Mouse (Mus musculus) thymus, adult 2 months (tissue): ENCODE measurements around the gene Cadm3. TPM values are rescaled to one million over a fixed set of nuclear protein-coding genes. Genes with fewer than 3 reads are reported as not detected.

Experiments
- DNase-seq: peaks from one replicate; pipeline ENCODE4 v3.0.0; 2021
- H3K27ac ChIP-seq: fragments of 200-500 bp; 2 replicates; pipeline ENCODE4 v1.5.1; 2012; ENCODE audit warnings: low read length, control low read depth; ENCODE audit not compliant: control insufficient read depth, insufficient read depth
- H3K27me3 ChIP-seq: fragments of 200-500 bp; 2 replicates; pipeline ENCODE4 v1.6.1; 2012; ENCODE audit warnings: mild to moderate bottlenecking, low read length, moderate library complexity, mixed read lengths; ENCODE audit not compliant: control insufficient read depth, insufficient read depth
- H3K36me3 ChIP-seq: fragments of 200-500 bp; 2 replicates; pipeline ENCODE4 v1.6.1; 2012; ENCODE audit warnings: mild to moderate bottlenecking, low read length, moderate library complexity; ENCODE audit not compliant: control insufficient read depth, insufficient read depth
- H3K4me1 ChIP-seq: fragments of 200-500 bp; replicated peaks from 2 replicates; pipeline ENCODE4 v1.6.1; 2012; ENCODE audit warnings: low read length; ENCODE audit not compliant: control insufficient read depth, insufficient read depth
- H3K4me3 ChIP-seq: fragments of 200-500 bp; 2 replicates; pipeline ENCODE4 v1.5.1; 2012; ENCODE audit warnings: mild to moderate bottlenecking, low read length, control low read depth, moderate library complexity; ENCODE audit not compliant: control insufficient read depth, insufficient read depth
- CTCF ChIP-seq: fragments of 200-500 bp; IDR thresholded peaks from 2 replicates; pipeline ENCODE4 v1.5.1; 2012; ENCODE audit warnings: mild to moderate bottlenecking, control low read depth, low read length, moderate library complexity, borderline replicate concordance; ENCODE audit not compliant: control insufficient read depth, poor library complexity, insufficient read depth; ENCODE audit errors: extremely low read depth
- POLR2A ChIP-seq: fragments of 200-500 bp; IDR thresholded peaks from 2 replicates; pipeline ENCODE4 v1.6.1; 2012; ENCODE audit warnings: mild to moderate bottlenecking, low read length, control low read depth, moderate library complexity; ENCODE audit not compliant: control insufficient read depth, poor library complexity, insufficient read depth; ENCODE audit errors: extremely low read depth
- WGBS: fragments of 180-500 bp; shearing (Covaris S2); methylation state at CpG from one replicate; pipeline ENCODE4 v1.1.7; 2018; 5-methylcytosine and 5-hydroxymethylcytosine counted together
- polyA plus RNA-seq: library from polyadenylated mRNA; depleted of rRNA; stranded (reverse); fragments of >200 nt; gene quantifications from 2 replicates; pipeline ENCODE4 v1.2.3, GENCODE M21; 2012

The Cadm3 gene
- polyA plus RNA-seq, 1 experiment = 6.8 TPM

DNA sequence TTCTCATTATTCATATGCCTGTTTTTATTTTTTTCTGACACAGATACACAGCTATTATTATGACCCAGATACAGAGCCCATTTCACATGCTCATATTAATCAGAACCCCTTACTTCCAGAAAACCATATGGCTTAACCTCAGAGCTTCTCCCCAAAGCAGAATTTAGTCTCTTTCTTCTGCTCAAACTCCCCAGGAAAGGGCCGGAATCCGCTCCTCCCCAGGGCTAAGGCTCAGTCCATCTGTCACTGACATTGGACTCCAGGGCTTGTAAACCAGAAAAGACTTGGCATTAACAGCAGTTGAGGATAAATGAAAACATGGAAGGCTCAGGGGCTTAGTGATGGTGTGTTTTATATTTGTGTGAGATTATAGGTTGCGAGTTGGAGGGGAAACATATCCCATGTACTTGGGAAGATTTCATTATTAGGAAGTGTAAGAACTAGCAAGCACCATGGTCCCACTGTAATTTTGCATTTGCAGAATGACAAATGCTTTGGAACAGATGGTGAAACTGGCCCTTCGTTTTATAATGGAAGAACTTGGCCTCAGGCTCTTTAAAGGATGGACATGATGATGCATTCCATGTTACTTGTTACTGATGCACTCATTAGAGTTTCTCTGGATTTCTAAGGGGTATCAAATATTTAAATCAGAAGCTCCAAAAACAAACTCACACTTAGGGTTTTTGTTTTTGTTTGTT lies 7.8 kb downstream of the Cadm3 start:
- no peaks in the 10 kb centered on the region for H3K36me3 ChIP-seq
- H3K27ac ChIP-seq = no peak overlapping the region
- H3K4me1 ChIP-seq = no peaks in the 10 kb centered on the region
- H3K4me3 ChIP-seq = no peak overlapping the region
- no peaks in the 10 kb centered on the region for H3K27me3 ChIP-seq
- DNase-seq = no peak
- TF ChIP-seq CTCF (no peak), POLR2A (no peak)
- 87% methylated on average over 4 of the region's 4 CpGs for WGBS

DNA sequence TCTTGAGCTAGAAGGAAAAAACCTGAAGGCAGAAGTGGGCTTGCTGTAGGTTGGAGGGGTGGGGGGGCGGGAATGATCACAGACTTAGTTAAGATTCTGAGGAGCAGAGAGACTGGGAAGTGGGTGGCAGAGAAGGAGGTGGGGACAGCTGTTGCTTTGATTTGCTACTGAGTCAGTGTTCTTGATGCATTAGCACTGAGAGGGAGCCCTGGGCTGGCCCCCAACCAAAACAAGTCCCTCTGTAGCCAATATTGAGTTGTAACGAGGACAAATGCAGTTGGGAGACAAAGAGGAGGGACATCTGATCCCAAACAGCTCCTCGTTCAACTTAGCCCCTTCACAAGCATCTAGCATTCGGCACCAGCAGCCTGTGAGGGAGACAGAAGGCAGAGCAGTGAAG lies 9.7 kb downstream of the Cadm3 start:
- Histone ChIP-seq H3K27ac (no peak overlapping the region), H3K4me3 (no peak overlapping the region), H3K4me1 (no peaks in the 10 kb centered on the region), H3K27me3 (no peaks in the 10 kb centered on the region), H3K36me3 (no peaks in the 10 kb centered on the region)
- 56% methylated on average over 4 of the region's 4 CpGs for WGBS
- no peak for TF ChIP-seq CTCF
- no peak for TF ChIP-seq POLR2A
- no peak for DNase-seq

DNA sequence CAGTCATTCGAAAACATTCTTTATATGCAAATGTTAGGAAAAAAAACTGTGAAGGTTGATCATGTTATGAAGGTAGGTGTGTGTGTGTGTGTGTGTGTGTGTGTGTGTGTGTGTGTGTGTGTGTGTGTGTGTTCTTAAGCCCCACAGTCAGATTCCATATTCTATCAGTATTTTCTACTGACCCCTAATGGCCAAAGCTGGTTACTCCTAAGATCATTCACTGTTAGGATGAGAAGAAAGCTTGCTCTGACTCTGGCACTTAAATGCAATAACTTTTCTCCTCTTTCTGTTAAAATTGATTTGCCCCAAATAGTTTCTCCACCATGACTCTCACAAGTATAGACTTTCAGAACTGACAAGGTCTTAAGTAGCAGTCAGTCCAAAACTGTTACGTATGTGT lies 10.8 kb downstream of the Cadm3 start:
- TF ChIP-seq CTCF (no peak), POLR2A (no peak)
- no peaks in the 10 kb centered on the region for H3K4me1 ChIP-seq
- 92% methylated on average over 2 of the region's 2 CpGs for WGBS
- H3K27me3 ChIP-seq = no peaks in the 10 kb centered on the region
- no peak overlapping the region for H3K27ac ChIP-seq
- no peak for DNase-seq
- no peaks in the 10 kb centered on the region for H3K36me3 ChIP-seq
- no peak overlapping the region for H3K4me3 ChIP-seq

DNA sequence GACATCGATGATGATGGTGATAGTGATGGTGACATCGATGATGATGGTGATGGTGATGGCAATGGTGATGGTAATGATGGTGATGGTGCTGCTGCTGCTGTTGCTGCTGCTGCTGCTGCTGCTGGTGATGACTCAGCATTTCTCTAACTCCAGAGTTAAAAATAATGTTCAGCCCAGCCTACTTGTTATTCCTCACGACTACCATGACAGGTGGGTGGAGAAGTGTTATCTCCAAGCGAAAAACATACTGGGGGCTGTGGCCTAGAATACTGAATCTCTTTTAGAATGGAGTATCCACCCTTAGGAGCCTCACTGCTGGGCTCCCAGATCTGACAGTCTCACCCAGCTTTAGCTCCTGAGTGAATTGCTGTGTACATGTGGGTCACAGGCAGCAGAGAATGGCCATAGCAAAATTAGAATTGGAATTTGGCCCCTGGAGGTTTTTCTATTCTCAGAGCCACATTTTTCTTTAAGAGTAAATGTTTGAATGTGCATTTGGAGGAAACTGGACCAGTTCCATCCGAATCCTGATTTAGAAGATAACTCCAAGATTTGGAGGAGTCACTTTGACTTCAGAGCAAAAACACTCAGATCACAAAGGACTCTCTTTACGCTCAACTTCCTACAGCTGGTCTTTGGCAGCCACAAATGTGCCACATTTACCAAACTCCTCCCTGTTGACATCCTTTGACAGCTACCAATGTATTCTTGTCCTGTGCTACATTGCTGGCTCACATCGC lies 12.2 kb downstream of the Cadm3 start:
- no peak overlapping the region for H3K4me3 ChIP-seq
- H3K27ac ChIP-seq = no peak overlapping the region
- H3K4me1 ChIP-seq = no peaks in the 10 kb centered on the region
- TF ChIP-seq CTCF (no peak), POLR2A (no peak)
- 57% methylated on average over 7 of the region's 7 CpGs for WGBS
- DNase-seq = no peak
- H3K27me3 ChIP-seq = no peaks in the 10 kb centered on the region
- H3K36me3 ChIP-seq = no peaks in the 10 kb centered on the region

DNA sequence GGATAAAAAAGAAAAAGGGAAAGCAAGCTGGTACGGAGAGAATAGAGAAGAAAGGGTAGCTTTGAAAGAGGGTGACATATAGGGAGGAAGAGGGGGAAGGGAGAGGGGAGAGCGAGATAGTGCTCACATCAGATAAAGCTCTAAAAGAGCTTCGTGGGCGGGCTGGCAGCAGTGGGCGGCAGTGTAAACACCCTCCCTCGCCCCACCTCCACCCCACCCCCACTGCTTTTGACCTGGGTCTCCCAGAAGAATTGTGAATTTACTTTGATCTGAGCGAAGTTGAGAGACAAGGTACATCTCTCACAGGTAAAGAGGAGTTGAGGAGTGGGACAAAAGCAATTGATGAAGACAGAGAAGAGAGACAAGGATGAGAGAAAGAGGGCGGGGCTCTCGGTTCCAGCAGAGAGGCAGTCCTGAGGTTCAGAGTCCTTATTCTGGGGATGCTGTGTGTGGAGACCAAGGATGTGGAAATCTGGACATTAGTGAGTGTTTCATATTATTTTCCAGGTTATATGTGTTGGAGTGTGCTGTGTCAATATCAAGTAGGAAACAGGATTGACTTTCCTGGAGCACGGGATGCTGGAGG lies 17.0 kb downstream of the Cadm3 start, which contains the start of gene Aim2:
Gene Aim2 (plus strand): TSS at position 508 of the 586 bp plus-strand sequence.
- Histone ChIP-seq H3K4me1 (no peaks in the 10 kb centered on the region), H3K36me3 (no peaks in the 10 kb centered on the region), H3K27me3 (no peaks in the 10 kb centered on the region), H3K27ac (no peak within 1 kb of the TSS), H3K4me3 (no peak within 1 kb of the TSS)
- no peak for TF ChIP-seq CTCF
- no peak for TF ChIP-seq POLR2A
- no peak for DNase-seq
- WGBS = 25% methylated on average over 10 of the region's 10 CpGs

DNA sequence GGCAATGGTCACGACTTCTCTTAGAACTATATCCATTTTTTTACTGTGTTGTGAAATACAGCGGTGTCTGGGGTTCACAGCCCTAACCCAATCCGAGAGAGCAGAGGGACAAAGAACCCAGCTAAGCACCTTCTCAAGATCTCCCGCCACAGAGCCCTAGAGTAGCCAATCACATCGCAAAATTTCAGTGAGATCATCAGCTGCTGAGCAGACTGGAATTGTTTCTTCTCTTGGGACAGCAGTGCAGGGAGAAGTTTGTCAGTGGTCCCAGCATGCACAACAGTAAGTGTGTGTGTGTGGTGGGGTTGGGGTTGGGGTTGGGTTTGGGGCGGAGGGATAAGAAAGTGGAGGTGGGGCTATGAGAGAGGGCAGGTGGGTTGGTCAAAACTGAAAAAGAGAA lies 17.5 kb downstream of the Cadm3 start:
- Histone ChIP-seq H3K4me1 (no peaks in the 10 kb centered on the region), H3K4me3 (no peak overlapping the region), H3K27ac (no peak overlapping the region), H3K36me3 (no peaks in the 10 kb centered on the region), H3K27me3 (no peaks in the 10 kb centered on the region)
- TF ChIP-seq CTCF = no peak
- no peak for TF ChIP-seq POLR2A
- 9% methylated on average over 6 of the region's 6 CpGs for WGBS
- peak; percentile 11 for DNase-seq
